Mouse (Mus musculus) midbrain, embryonic 16.5 days (tissue): ENCODE measurements around the gene Akap13. TPM values are rescaled to one million over a fixed set of nuclear protein-coding genes. Genes with fewer than 3 reads are reported as not detected.

Experiments
- ATAC-seq: fragments of 200-750 bp; cut with Nextera tagmentation; 2 replicates; pipeline ENCODE4 v1.8.0; 2017; ENCODE audit warnings: moderate TSS enrichment
- H3K27ac ChIP-seq: fragments of 300-500 bp; sonication (generic); 2 replicates; pipeline ENCODE4 v1.5.1; 2014; ENCODE audit warnings: mild to moderate bottlenecking, low read length, mixed read lengths
- H3K27me3 ChIP-seq: fragments of 300-500 bp; sonication (generic); 2 replicates; pipeline ENCODE4 v1.6.1; 2014; ENCODE audit warnings: low read depth, low read length, mixed read lengths; ENCODE audit not compliant: control insufficient read depth, insufficient read depth
- H3K36me3 ChIP-seq: fragments of 300-500 bp; sonication (generic); 2 replicates; pipeline ENCODE4 v1.6.1; 2014; ENCODE audit warnings: mild to moderate bottlenecking, low read length, moderate library complexity, mixed read lengths; ENCODE audit not compliant: control insufficient read depth, insufficient read depth
- H3K4me1 ChIP-seq: fragments of 300-500 bp; sonication (generic); 2 replicates; pipeline ENCODE4 v1.6.1; 2014; ENCODE audit warnings: mild to moderate bottlenecking, low read length, mixed read lengths; ENCODE audit not compliant: control insufficient read depth, insufficient read depth
- H3K4me2 ChIP-seq: fragments of 300-500 bp; sonication (generic); 2 replicates; pipeline ENCODE4 v1.6.1; 2014; ENCODE audit warnings: mild to moderate bottlenecking, low read length, mixed read lengths
- H3K4me3 ChIP-seq: fragments of 300-500 bp; sonication (generic); 2 replicates; pipeline ENCODE4 v1.5.1; 2014; ENCODE audit warnings: low read depth, mild to moderate bottlenecking, low read length, moderate library complexity, mixed read lengths
- H3K9ac ChIP-seq: fragments of 300-500 bp; sonication (generic); 2 replicates; pipeline ENCODE4 v1.6.1; 2014; ENCODE audit warnings: low read depth, low read length, mixed read lengths
- H3K9me3 ChIP-seq: fragments of 300-500 bp; sonication (generic); replicated peaks from 2 replicates; pipeline ENCODE4 v1.6.1; 2014; ENCODE audit warnings: mild to moderate bottlenecking, low read length, mixed read lengths; ENCODE audit not compliant: control insufficient read depth, poor library complexity, severe bottlenecking
- WGBS: fragments of 180-500 bp; shearing (Covaris S2); extraction: QIAGEN DNeasy Blood & Tissue Kit; methylation state at CpG from one replicate; pipeline ENCODE4 v1.1.7; 2014; 5-methylcytosine and 5-hydroxymethylcytosine counted together
- polyA plus RNA-seq: library from polyadenylated mRNA; unstranded; fragments of >200 nt; fragmentation: Nextera tagmentation; extraction: Ambion mirVana; gene quantifications from 2 replicates; pipeline ENCODE4 v1.2.1, GENCODE M21; 2015

Akap13 gene
- polyA plus RNA-seq, 1 experiment from 2014 or later, result 10.7 TPM

DNA sequence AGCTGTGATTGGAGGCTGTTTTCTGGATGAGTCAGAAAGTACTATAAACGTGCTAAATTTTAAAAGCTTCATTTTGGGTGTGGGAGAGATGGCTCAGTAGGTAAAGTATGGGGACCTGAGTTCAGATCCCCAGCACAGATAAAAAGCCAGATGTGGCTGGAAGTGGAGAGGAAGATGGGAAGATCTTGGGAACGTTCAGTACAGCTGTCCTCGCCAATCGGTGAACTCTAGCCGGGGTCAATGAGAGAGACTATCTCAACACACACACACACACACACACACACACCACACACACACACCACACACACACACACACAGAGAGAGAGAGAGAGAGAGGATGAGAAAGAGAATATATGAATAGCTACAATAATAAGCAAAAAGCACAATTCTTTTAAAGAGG lies 81.0 kb downstream of the Akap13 start:
- H3K4me3 ChIP-seq, result no peak overlapping the region
- H3K4me2 ChIP-seq, result no peak overlapping the region
- no peaks in the 10 kb centered on the region for H3K27me3 ChIP-seq
- no peaks in the 10 kb centered on the region for H3K4me1 ChIP-seq
- no peak overlapping the region for H3K27ac ChIP-seq
- ATAC-seq, result no peak
- 91% methylated on average over 5 of the region's 5 CpGs for WGBS
- no peaks in the 10 kb centered on the region for H3K36me3 ChIP-seq
- H3K9ac ChIP-seq, result no peak overlapping the region
- H3K9me3 ChIP-seq, result no peaks in the 10 kb centered on the region

DNA sequence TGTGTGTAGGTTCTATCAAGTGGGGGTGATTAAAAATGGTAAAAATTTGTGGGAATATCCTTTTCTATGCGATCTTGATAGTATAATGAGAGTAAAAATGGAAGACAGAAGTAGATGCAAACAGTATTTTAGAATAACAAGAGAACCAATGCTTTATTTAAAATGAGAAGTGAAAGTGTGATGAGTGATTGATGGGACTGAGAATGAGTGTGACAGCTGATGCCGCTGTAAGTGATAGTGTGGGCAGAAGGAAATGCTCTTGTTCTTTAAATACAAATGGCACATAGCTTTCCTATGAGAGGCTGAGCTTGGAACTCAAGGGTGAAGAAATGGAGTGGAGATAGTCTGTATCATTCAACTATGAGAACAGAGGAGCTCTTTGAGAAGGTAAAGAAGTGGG lies 82.2 kb downstream of the Akap13 start:
- Histone ChIP-seq H3K4me1 (no peaks in the 10 kb centered on the region), H3K27me3 (no peaks in the 10 kb centered on the region), H3K27ac (no peak overlapping the region), H3K9ac (no peak overlapping the region), H3K4me2 (no peak overlapping the region), H3K9me3 (no peaks in the 10 kb centered on the region), H3K4me3 (no peak overlapping the region), H3K36me3 (no peaks in the 10 kb centered on the region)
- WGBS, result 94% methylated on average over 2 of the region's 2 CpGs
- no peak for ATAC-seq

DNA sequence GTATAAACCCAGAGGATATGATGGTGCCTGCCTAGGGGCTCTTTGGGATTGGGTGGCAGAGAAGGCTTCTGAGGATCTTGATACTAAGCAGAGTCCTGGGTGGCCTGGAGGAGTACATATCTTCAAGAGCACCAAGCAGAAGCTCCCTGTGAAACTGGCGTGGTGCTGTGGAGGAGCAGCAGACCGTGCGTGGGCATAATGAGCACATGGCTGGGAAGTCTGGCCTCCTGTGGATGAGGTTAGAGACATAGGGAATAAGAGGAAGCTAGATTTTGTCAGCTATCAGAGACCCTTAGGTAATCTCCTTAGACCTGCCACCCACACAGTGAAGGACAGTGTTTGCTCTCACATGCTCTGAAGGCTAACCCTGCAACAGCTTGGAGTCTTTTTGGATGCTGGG lies 83.2 kb downstream of the Akap13 start:
- Histone ChIP-seq H3K9me3 (no peaks in the 10 kb centered on the region), H3K27me3 (no peaks in the 10 kb centered on the region), H3K4me2 (no peak overlapping the region), H3K36me3 (no peaks in the 10 kb centered on the region), H3K27ac (no peak overlapping the region), H3K9ac (no peak overlapping the region), H3K4me1 (no peaks in the 10 kb centered on the region), H3K4me3 (no peak overlapping the region)
- 65% methylated on average over 3 of the region's 3 CpGs for WGBS
- ATAC-seq, result no peak

DNA sequence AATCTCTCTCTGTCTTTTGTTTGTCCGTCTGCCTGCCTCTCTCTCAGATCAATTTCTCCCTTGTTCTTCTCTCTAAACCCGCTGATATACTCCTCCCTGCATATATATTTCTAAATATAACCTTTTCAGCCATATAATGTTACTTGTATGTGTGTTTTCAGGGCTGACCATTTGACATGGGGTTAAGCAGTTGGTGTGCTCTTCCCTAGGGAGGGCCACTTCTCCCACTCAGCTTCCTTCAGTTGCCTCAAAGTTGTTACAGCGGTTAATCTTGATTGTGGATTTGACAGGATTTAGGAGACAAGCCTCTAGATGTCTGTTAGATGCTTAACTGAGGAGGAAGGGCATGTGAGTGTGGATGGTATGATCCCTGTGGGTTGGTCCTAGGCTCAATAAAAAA lies 83.8 kb downstream of the Akap13 start:
- no peak overlapping the region for H3K9ac ChIP-seq
- ATAC-seq, result no peak
- H3K4me3 ChIP-seq, result no peak overlapping the region
- no peak overlapping the region for H3K27ac ChIP-seq
- H3K9me3 ChIP-seq, result no peaks in the 10 kb centered on the region
- H3K36me3 ChIP-seq, result no peaks in the 10 kb centered on the region
- H3K4me2 ChIP-seq, result no peak overlapping the region
- H3K4me1 ChIP-seq, result no peaks in the 10 kb centered on the region
- WGBS, result 81% methylated on average over 3 of the region's 3 CpGs
- no peaks in the 10 kb centered on the region for H3K27me3 ChIP-seq

DNA sequence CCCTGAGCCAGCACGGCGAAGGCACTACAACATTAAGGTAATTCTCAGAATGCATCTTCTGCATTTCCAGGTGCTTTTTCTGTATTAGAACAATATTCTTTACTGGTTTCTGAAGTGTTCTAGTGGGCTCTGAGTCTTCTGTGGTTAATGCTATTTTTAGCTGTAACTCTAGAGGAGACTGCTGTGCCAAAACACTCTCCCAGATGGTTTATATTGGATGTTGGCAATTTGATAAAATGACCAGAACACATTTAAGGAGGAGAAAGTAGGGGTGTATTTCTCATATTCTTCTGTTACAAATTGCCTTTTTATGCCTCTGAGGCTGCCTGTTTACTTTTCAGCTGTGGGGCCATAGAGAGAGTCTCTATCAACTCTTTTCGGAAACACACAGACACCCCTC lies 94.5 kb downstream of the Akap13 start:
- ATAC-seq, result no peak
- 97% methylated on average over 3 of the region's 3 CpGs for WGBS
- Histone ChIP-seq H3K9ac (no peak overlapping the region), H3K36me3 (no peaks in the 10 kb centered on the region), H3K27ac (no peak overlapping the region), H3K27me3 (no peaks in the 10 kb centered on the region), H3K9me3 (no peaks in the 10 kb centered on the region), H3K4me3 (no peak overlapping the region), H3K4me1 (no peaks in the 10 kb centered on the region), H3K4me2 (no peak overlapping the region)

DNA sequence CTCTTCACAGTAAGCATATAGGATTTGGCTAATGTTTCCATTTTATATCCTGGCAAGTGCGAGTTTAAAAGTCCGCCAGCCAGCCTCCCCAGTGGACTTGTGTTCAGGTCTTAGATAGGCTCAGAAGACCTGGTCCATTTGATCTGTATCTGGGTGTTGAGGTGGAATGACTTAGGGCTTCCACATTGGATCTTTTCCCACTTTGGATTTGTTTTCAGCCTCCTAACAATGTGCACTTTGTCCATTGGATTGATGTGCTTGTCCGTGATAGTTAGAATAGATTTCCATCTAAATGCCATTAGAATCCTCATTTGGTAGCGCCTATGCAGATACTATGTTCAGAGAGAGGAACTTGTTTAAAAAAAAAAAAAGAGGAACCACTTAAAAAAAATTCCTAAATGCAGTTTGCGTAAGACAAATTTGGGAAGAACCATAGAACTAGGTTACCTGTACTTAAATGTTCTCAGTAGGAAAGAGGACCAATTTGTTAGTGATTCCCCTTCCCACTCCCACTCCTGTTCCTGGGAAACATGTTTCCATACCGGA lies 95.5 kb downstream of the Akap13 start:
- WGBS, result 84% methylated on average over 6 of the region's 6 CpGs
- no peak overlapping the region for H3K27ac ChIP-seq
- H3K4me2 ChIP-seq, result no peak overlapping the region
- no peaks in the 10 kb centered on the region for H3K9me3 ChIP-seq
- H3K27me3 ChIP-seq, result no peaks in the 10 kb centered on the region
- no peak overlapping the region for H3K9ac ChIP-seq
- no peaks in the 10 kb centered on the region for H3K36me3 ChIP-seq
- no peak for ATAC-seq
- H3K4me3 ChIP-seq, result no peak overlapping the region
- H3K4me1 ChIP-seq, result no peaks in the 10 kb centered on the region

DNA sequence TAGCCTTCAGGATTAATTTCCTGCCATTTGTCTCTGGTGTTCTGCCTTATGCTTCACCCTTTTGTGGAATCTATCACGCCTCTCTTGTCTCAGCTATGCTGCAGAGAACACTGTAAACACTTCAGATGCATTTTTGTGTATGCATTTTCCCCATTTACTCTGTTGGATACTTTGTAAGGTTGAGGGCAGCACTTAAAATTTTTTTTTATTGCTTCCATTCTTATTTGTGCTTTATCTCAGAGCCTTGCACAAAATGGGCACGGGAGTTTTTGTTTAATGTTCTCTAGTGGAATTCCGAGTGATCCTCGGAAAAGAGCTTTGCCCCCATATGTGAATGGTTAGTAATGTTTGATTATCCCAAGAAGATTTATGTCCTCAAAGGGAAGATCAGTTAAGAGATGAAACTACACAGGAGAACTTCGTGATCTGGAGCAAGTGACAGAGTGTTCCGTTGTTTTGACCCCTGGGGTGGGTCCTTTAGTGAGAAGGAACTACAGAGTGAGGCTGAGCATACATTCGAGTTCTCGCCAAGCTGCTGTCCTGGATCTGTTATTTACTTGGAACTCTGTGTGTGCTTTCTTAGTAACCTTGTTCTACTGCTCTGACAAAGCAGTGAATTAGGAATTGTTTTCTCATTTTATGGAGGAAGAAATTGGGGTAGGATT lies 97.8 kb downstream of the Akap13 start:
- H3K9me3 ChIP-seq, result no peaks in the 10 kb centered on the region
- no peak for ATAC-seq
- H3K4me2 ChIP-seq, result no peak overlapping the region
- H3K4me3 ChIP-seq, result no peak overlapping the region
- no peaks in the 10 kb centered on the region for H3K4me1 ChIP-seq
- WGBS, result 88% methylated on average over 8 of the region's 8 CpGs
- no peak overlapping the region for H3K27ac ChIP-seq
- H3K27me3 ChIP-seq, result no peaks in the 10 kb centered on the region
- no peaks in the 10 kb centered on the region for H3K36me3 ChIP-seq
- H3K9ac ChIP-seq, result no peak overlapping the region

DNA sequence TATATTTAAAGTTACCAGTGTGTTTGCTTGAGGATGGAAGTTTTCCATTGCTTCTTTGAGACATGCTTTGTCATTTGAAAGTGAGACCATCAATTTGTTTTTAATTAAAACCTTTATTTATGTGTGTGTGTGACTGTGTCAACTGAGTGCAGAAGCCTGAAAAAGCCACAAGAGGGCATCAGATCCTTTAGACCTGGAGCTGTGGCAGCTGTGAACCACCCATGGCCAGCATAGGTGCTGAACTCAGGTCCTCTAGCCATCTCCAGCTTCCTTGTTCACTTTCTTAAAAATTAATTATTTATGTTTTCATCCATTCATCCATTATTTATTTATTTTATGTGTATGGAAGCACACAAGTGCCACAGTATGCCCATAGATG lies 98.3 kb downstream of the Akap13 start:
- Histone ChIP-seq H3K9ac (no peak overlapping the region), H3K9me3 (no peaks in the 10 kb centered on the region), H3K36me3 (no peaks in the 10 kb centered on the region), H3K4me2 (no peak overlapping the region), H3K27ac (no peak overlapping the region), H3K4me1 (no peaks in the 10 kb centered on the region), H3K27me3 (no peaks in the 10 kb centered on the region), H3K4me3 (no peak overlapping the region)
- ATAC-seq, result no peak

DNA sequence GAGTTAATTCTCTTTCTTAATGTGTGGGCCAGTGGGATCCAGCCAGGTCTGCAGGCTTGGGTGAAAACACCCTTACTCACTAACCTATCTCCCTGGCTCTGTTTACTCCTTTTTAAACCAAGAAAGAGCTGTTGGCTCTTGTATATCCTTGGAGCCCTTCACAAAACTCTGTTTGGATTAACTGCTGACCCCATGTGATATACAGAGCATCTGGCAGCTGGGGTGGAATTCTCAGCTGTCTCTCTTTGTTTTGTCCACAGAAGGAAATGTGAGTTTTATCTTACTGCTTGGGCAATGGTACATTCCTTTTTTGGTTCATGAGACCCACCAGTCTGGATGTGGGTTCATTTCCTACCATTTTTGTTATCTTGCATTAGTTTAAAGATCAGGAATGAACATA lies 98.7 kb downstream of the Akap13 start:
- Histone ChIP-seq H3K27ac (no peak overlapping the region), H3K4me2 (no peak overlapping the region), H3K9ac (no peak overlapping the region), H3K4me1 (no peaks in the 10 kb centered on the region), H3K9me3 (no peaks in the 10 kb centered on the region), H3K27me3 (no peaks in the 10 kb centered on the region), H3K4me3 (no peak overlapping the region), H3K36me3 (no peaks in the 10 kb centered on the region)
- ATAC-seq, result no peak
